ENCODE assay signal across 26 mouse cellular contexts in genomic region chr12:41851896-41852470, GRCm38 (mm10).
DNase-seq lines count a peak whose midpoint lies in the region; ATAC-seq and TF ChIP-seq lines count a peak whose summit lies in the region.
"Had no signal": no experiment of that assay in that cellular context is flagged by ENCODE, and none has a peak within 500 bp of the region (broad histone marks: within the 10 kb centered on the region; RNA-seq: fewer than 3 reads in every experiment).

No protein-coding gene starts in this region.

- no peak overlapping the region for H3K4me3 ChIP-seq in kidney, embryonic 14.5 days (ENCODE audit: low read length)
- no peak overlapping the region for H3K4me3 ChIP-seq in lung, postnatal 0 days (ENCODE audit: low read depth, low read length)
- H3K4me3 ChIP-seq: embryonic facial prominence, embryonic 10.5 days; forebrain, embryonic 15.5 days; heart, embryonic 15.5 days; hindbrain, embryonic 15.5 days; limb, embryonic 10.5 days had no signal

- no peaks in the 10 kb centered on the region for H3K4me1 ChIP-seq in kidney, embryonic 14.5 days (ENCODE audit: control insufficient read depth, insufficient read depth, low read length)
- H3K4me1 ChIP-seq in lung, postnatal 0 days (ENCODE audit: insufficient read depth, low read depth, low read length) = no peaks in the 10 kb centered on the region
- H3K4me1 ChIP-seq: embryonic facial prominence, embryonic 10.5 days; forebrain, embryonic 15.5 days; heart, embryonic 15.5 days; hindbrain, embryonic 15.5 days; limb, embryonic 10.5 days had no signal

- H3K36me3 ChIP-seq in kidney, embryonic 14.5 days (ENCODE audit: control insufficient read depth, insufficient read depth, low read length) = no peaks in the 10 kb centered on the region
- no peaks in the 10 kb centered on the region for H3K36me3 ChIP-seq in lung, postnatal 0 days (ENCODE audit: insufficient read depth, low read length)
- H3K36me3 ChIP-seq: embryonic facial prominence, embryonic 10.5 days; forebrain, embryonic 15.5 days; heart, embryonic 15.5 days; hindbrain, embryonic 15.5 days; limb, embryonic 10.5 days had no signal

- no peaks in the 10 kb centered on the region for H3K9me3 ChIP-seq in kidney, embryonic 14.5 days (ENCODE audit: control insufficient read depth, low read length)
- no peaks in the 10 kb centered on the region for H3K9me3 ChIP-seq in lung, postnatal 0 days (ENCODE audit: low read length)
- H3K9me3 ChIP-seq: embryonic facial prominence, embryonic 10.5 days; forebrain, embryonic 15.5 days; heart, embryonic 15.5 days; hindbrain, embryonic 15.5 days; limb, embryonic 10.5 days had no signal

- peak; percentile 53 for DNase-seq in kidney, adult 9 months
- peak; percentile 45 for DNase-seq in CD4-positive, CD25-positive, alpha-beta regulatory T cell, adult 2 months (ENCODE audit: low read depth, low spot score)
- peak; percentile 64 for DNase-seq in naive thymus-derived CD4-positive, alpha-beta T cell, adult 2 months (ENCODE audit: low read depth)
- no peak for DNase-seq in urinary bladder, postnatal 10 days (ENCODE audit: low spot score)
- DNase-seq in gastrocnemius, postnatal 4 days (ENCODE audit: low spot score in 2 of 2) = no peak
- no peak for DNase-seq in lung, postnatal 0 days (ENCODE audit: low spot score)
- DNase-seq: adrenal gland, postnatal 25 days; cerebellum, adult 8-10 months; gastrocnemius, postnatal 25 days; heart, postnatal 4 days; kidney, postnatal 10 days; liver; lung, adult 2 months; lung, postnatal 36 days; retina, postnatal 1 day; right cerebral cortex, postnatal 25 days; spleen, adult 18-20 months; thymus, postnatal 14 days had no signal

- TF ChIP-seq EP300 in lung, postnatal 0 days (IDR thresholded peaks at IDR 0.05) = no peak

- no peak overlapping the region for H3K9ac ChIP-seq in kidney, embryonic 14.5 days (ENCODE audit: low read depth, low read length)
- no peak overlapping the region for H3K9ac ChIP-seq in lung, postnatal 0 days (replicated peaks; ENCODE audit: low read depth)
- H3K9ac ChIP-seq: forebrain, embryonic 15.5 days; heart, embryonic 15.5 days; hindbrain, embryonic 15.5 days had no signal

- no peak for ATAC-seq in kidney, embryonic 14.5 days (ENCODE audit: low FRiP score, low TSS enrichment)
- peak; percentile 53 to 69; a peak in 3 of 4 replicates for ATAC-seq in hematopoietic stem cell, adult 5-6 weeks (replicated peaks in 1 of 2; ENCODE audit: insufficient read depth in 1 of 2, low FRiP score in 2 of 2, low TSS enrichment in 1 of 2, low read depth in 1 of 2, poor library complexity in 2 of 2, severe bottlenecking in 2 of 2)
- ATAC-seq in lung, postnatal 0 days = no peak
- ATAC-seq: forebrain, embryonic 15.5 days; intestine, postnatal 0 days had no signal

- 83% methylated on average over 7 of the region's 7 CpGs for WGBS in kidney, embryonic 14.5 days
- 80% methylated on average over 7 of the region's 7 CpGs for WGBS in lung, postnatal 0 days

- no peak overlapping the region for H3K4me2 ChIP-seq in kidney, embryonic 14.5 days (replicated peaks; ENCODE audit: low read depth, low read length)
- no peak overlapping the region for H3K4me2 ChIP-seq in lung, postnatal 0 days (replicated peaks; ENCODE audit: low read depth, low read length)
- H3K4me2 ChIP-seq: forebrain, embryonic 15.5 days; heart, embryonic 15.5 days; hindbrain, embryonic 15.5 days had no signal

- TF ChIP-seq CTCF in lung, postnatal 0 days (IDR thresholded peaks at IDR 0.05) = no peak

- H3K27me3 ChIP-seq in kidney, embryonic 14.5 days (ENCODE audit: control insufficient read depth, insufficient read depth, low read length) = no peaks in the 10 kb centered on the region
- no peaks in the 10 kb centered on the region for H3K27me3 ChIP-seq in lung, postnatal 0 days (replicated peaks; ENCODE audit: insufficient read depth, low read length)
- H3K27me3 ChIP-seq: forebrain, embryonic 15.5 days; heart, embryonic 15.5 days; hindbrain, embryonic 15.5 days had no signal

- H3K27ac ChIP-seq in kidney, embryonic 14.5 days (ENCODE audit: low read depth, low read length) = no peak overlapping the region
- no peak overlapping the region for H3K27ac ChIP-seq in lung, postnatal 0 days (ENCODE audit: low read length)
- H3K27ac ChIP-seq: embryonic facial prominence, embryonic 10.5 days; forebrain, embryonic 15.5 days; heart, embryonic 15.5 days; hindbrain, embryonic 15.5 days; limb, embryonic 10.5 days had no signal

Comparison
In these comparisons a context has a peak if more than half of its experiments do, and no peak if none do; other contexts are left out.
1. DNase-seq: peak in kidney, adult 9 months (single experiment), CD4-positive, CD25-positive, alpha-beta regulatory T cell, adult 2 months (single experiment) and naive thymus-derived CD4-positive, alpha-beta T cell, adult 2 months (single experiment); none in urinary bladder, postnatal 10 days (single experiment), gastrocnemius, postnatal 4 days (0 of 2) and lung, postnatal 0 days (single experiment).
2. ATAC-seq: peak in hematopoietic stem cell, adult 5-6 weeks (2 of 2); none in kidney, embryonic 14.5 days (single experiment) and lung, postnatal 0 days (single experiment).